Mouse (Mus musculus): ENCODE measurements around the gene Rnaset2b. TPM values are rescaled to one million over a fixed set of nuclear protein-coding genes. Genes with fewer than 3 reads are reported as not detected.
"Not testable (repeated sequence)": the region's sequence is repeated elsewhere in the genome, so short reads cannot be mapped to it uniquely, and the experiment has no call there.

The Rnaset2b gene
- polyA plus RNA-seq, 2 experiments, result 137 to 169 TPM

DNA sequence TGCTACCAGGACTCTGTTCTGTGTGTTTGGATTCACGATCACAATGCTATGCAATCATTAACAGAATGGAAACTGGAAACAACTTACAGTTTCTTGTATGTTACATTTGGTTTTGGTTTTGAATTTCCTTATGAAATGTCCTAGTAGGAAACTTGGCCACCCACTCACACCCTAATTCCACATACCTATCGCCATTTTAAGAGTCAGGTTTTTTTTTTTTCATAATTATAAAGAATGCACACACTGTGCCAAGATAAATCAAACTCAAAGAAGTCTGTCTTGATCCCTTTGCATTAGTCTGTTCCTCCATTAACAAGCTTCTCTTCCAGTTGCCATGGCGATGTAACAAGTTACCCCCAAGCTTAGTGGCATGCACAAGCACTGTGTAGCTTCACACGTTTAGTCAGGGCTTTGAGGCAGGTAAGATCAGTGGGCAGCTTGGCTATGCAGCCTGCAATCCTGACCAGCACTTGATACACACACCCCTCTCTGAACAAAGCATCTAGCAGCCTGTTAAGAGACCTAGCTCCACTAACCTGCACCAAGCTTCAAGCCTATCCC lies 2.5 kb downstream of the Rnaset2b start:
- H3K4me2 ChIP-seq (replicated peaks; ENCODE audit: low read depth, low read length, severe bottlenecking), result not testable (repeated sequence)
- 43% methylated on average over 4 of the region's 4 CpGs for WGBS

DNA sequence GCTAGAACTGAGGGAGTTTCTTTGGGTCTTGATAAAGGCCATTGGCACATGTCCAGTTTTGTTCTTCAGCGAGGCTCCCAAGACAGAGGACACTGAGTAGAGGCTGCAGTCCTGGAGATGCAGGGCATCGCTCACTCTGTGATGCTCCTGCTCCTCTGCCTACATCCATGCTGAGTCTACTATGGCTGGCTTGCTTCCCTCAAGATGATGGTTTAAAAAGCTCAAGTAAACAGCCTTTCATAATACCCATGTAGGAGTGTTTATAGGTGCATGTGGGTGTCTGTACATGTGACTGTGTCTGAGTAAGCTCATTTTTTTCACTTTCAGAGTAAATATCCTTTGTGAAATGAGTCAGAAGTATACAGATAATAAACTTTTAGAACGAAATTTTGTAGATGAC lies 4.6 kb downstream of the Rnaset2b start:
- WGBS, result 55% methylated on average over 2 of the region's 3 CpGs
- not testable (repeated sequence) for H3K9ac ChIP-seq (ENCODE audit: low read depth, low read length, severe bottlenecking)

More for the DNA sequence above, 2.5 kb downstream of the Rnaset2b start:
- not testable (repeated sequence) for H3K4me1 ChIP-seq (ENCODE audit: control insufficient read depth, insufficient read depth, low read length); H3K36me3 ChIP-seq (ENCODE audit: control insufficient read depth, insufficient read depth, low read length); ATAC-seq (ENCODE audit: low FRiP score, low read depth); H3K9me3 ChIP-seq (ENCODE audit: control insufficient read depth, low read length); H3K27ac ChIP-seq (replicated peaks; ENCODE audit: low read depth, low read length); H3K4me3 ChIP-seq (replicated peaks; ENCODE audit: low read length); H3K27me3 ChIP-seq (ENCODE audit: control insufficient read depth, insufficient read depth, low read length); H3K9ac ChIP-seq (ENCODE audit: low read depth, low read length, severe bottlenecking)
- peak; percentile 2 for DNase-seq (ENCODE audit: low spot score)

GRCm38 (mm10) chr17:6978287-6979248 lies 8.1 kb downstream of the Rnaset2b start, which contains the start of gene Gm49721:
Gm49721 (plus strand) TSS chr17:6978904.
- not testable (repeated sequence) for H3K9me3 ChIP-seq (ENCODE audit: control insufficient read depth, low read length); H3K27ac ChIP-seq (replicated peaks; ENCODE audit: low read depth, low read length); H3K27me3 ChIP-seq (ENCODE audit: control insufficient read depth, insufficient read depth, low read length); H3K4me1 ChIP-seq (ENCODE audit: control insufficient read depth, insufficient read depth, low read length); DNase-seq (ENCODE audit: low spot score); H3K36me3 ChIP-seq (ENCODE audit: control insufficient read depth, insufficient read depth, low read length)
- 2% methylated on average over 28 of the region's 68 CpGs for WGBS
- H3K9ac ChIP-seq (ENCODE audit: low read depth, low read length, severe bottlenecking), result peak within 1 kb of the TSS; percentile 62
- peak within 1 kb of the TSS; percentile 49 for H3K4me2 ChIP-seq (replicated peaks; ENCODE audit: low read depth, low read length, severe bottlenecking)
- peak within 1 kb of the TSS; percentile 46 for H3K4me3 ChIP-seq (replicated peaks; ENCODE audit: low read length)
- ATAC-seq (ENCODE audit: low FRiP score, low read depth), result peak; percentile 98

More for the DNA sequence above, 4.6 kb downstream of the Rnaset2b start:
- H3K4me3 ChIP-seq (replicated peaks; ENCODE audit: low read length); H3K4me1 ChIP-seq (ENCODE audit: control insufficient read depth, insufficient read depth, low read length); ATAC-seq (ENCODE audit: low FRiP score, low read depth); H3K27ac ChIP-seq (replicated peaks; ENCODE audit: low read depth, low read length); H3K4me2 ChIP-seq (replicated peaks; ENCODE audit: low read depth, low read length, severe bottlenecking); H3K9me3 ChIP-seq (ENCODE audit: control insufficient read depth, low read length); H3K36me3 ChIP-seq (ENCODE audit: control insufficient read depth, insufficient read depth, low read length); DNase-seq (ENCODE audit: low spot score); H3K27me3 ChIP-seq (ENCODE audit: control insufficient read depth, insufficient read depth, low read length): not testable (repeated sequence)

- H3K4me2 ChIP-seq (replicated peaks; ENCODE audit: low read depth, low read length, severe bottlenecking), result peak overlapping the region; percentile 49
- not testable (repeated sequence) for H3K36me3 ChIP-seq (ENCODE audit: control insufficient read depth, insufficient read depth, low read length); H3K4me1 ChIP-seq (ENCODE audit: control insufficient read depth, insufficient read depth, low read length); ATAC-seq (ENCODE audit: low FRiP score, low read depth); H3K27me3 ChIP-seq (ENCODE audit: control insufficient read depth, insufficient read depth, low read length); H3K9me3 ChIP-seq (ENCODE audit: control insufficient read depth, low read length); DNase-seq (ENCODE audit: low spot score); H3K27ac ChIP-seq (replicated peaks; ENCODE audit: low read depth, low read length)
- H3K4me3 ChIP-seq (replicated peaks; ENCODE audit: low read length), result peak overlapping the region; percentile 46
- 11% methylated on average over 4 of the region's 5 CpGs for WGBS
- peak overlapping the region; percentile 62; the same call in 1 of the 2 replicates for H3K9ac ChIP-seq (ENCODE audit: low read depth, low read length, severe bottlenecking)
Observed at GRCm38 (mm10) chr17:6979380-6979779, 8.9 kb downstream of the Rnaset2b start.

GRCm38 (mm10) chr17:6980144-6980543 lies 9.7 kb downstream of the Rnaset2b start:
- WGBS, result 80% methylated on average over 5 of the region's 8 CpGs
- not testable (repeated sequence) for H3K4me2 ChIP-seq (replicated peaks; ENCODE audit: low read depth, low read length, severe bottlenecking); H3K9ac ChIP-seq (ENCODE audit: low read depth, low read length, severe bottlenecking); ATAC-seq (ENCODE audit: low FRiP score, low read depth); DNase-seq (ENCODE audit: low spot score); H3K27me3 ChIP-seq (ENCODE audit: control insufficient read depth, insufficient read depth, low read length); H3K4me3 ChIP-seq (replicated peaks; ENCODE audit: low read length); H3K9me3 ChIP-seq (ENCODE audit: control insufficient read depth, low read length); H3K36me3 ChIP-seq (ENCODE audit: control insufficient read depth, insufficient read depth, low read length); H3K4me1 ChIP-seq (ENCODE audit: control insufficient read depth, insufficient read depth, low read length); H3K27ac ChIP-seq (replicated peaks; ENCODE audit: low read depth, low read length)

DNA sequence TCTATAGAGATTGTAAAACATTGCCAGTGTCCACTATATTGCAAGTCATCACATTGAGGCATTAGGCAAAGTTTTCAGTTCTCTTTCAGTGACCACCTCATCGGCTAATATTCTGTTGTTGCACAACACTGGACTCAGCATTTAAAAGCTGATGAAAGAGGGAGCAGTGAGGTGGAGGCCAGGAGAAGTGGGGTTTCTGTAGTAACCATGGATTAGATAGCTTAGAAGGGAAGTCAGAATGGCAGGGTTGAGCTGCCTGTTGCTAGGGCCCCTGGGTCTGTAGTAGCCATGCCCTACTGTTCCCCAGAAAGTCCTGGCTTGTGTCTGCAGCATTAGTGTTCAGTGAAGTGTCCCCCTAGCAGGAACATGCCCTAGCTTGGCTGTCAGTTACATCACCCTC lies 15.7 kb downstream of the Rnaset2b start:
- not testable (repeated sequence) for H3K4me2 ChIP-seq (replicated peaks; ENCODE audit: low read depth, low read length, severe bottlenecking); H3K4me1 ChIP-seq (ENCODE audit: control insufficient read depth, insufficient read depth, low read length); H3K27ac ChIP-seq (replicated peaks; ENCODE audit: low read depth, low read length); H3K4me3 ChIP-seq (replicated peaks; ENCODE audit: low read length); ATAC-seq (ENCODE audit: low FRiP score, low read depth); H3K27me3 ChIP-seq (ENCODE audit: control insufficient read depth, insufficient read depth, low read length); DNase-seq (ENCODE audit: low spot score); H3K9ac ChIP-seq (ENCODE audit: low read depth, low read length, severe bottlenecking); H3K36me3 ChIP-seq (ENCODE audit: control insufficient read depth, insufficient read depth, low read length); H3K9me3 ChIP-seq (ENCODE audit: control insufficient read depth, low read length)
- 92% methylated on average over 1 of the region's 1 CpGs for WGBS

- WGBS, result no CpG with 5 or more reads among the region's 6 CpGs
- not testable (repeated sequence) for H3K4me3 ChIP-seq (replicated peaks; ENCODE audit: low read length); H3K4me1 ChIP-seq (ENCODE audit: control insufficient read depth, insufficient read depth, low read length); H3K9ac ChIP-seq (ENCODE audit: low read depth, low read length, severe bottlenecking); H3K27ac ChIP-seq (replicated peaks; ENCODE audit: low read depth, low read length); H3K9me3 ChIP-seq (ENCODE audit: control insufficient read depth, low read length); H3K27me3 ChIP-seq (ENCODE audit: control insufficient read depth, insufficient read depth, low read length); H3K4me2 ChIP-seq (replicated peaks; ENCODE audit: low read depth, low read length, severe bottlenecking); H3K36me3 ChIP-seq (ENCODE audit: control insufficient read depth, insufficient read depth, low read length); ATAC-seq (ENCODE audit: low FRiP score, low read depth); DNase-seq (ENCODE audit: low spot score)
Observed at GRCm38 (mm10) chr17:6995504-6995903, 25.1 kb downstream of the Rnaset2b start.

DNA sequence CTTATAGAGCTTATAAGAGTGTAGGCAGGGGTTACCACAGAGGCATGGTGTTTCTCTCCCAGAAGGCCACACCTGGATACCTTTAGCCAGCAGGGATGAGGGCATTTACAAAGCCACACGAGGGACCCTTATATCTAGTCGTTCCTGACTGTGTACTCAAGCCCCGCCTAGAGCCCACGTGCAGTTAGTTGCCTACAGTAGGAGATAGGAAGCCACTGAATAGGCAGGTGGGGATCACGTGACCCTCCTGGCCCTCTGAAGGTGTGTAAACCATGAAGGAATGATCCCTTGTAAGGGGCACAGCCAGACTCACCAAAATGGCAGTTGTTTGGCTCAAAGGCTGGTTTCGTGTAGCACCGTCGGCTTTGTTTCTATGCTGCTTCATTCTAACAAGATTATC lies 26.4 kb downstream of the Rnaset2b start:
- not testable (repeated sequence) for H3K27me3 ChIP-seq (ENCODE audit: control insufficient read depth, insufficient read depth, low read length); H3K9me3 ChIP-seq (ENCODE audit: control insufficient read depth, low read length); H3K36me3 ChIP-seq (ENCODE audit: control insufficient read depth, insufficient read depth, low read length); H3K9ac ChIP-seq (ENCODE audit: low read depth, low read length, severe bottlenecking); H3K27ac ChIP-seq (replicated peaks; ENCODE audit: low read depth, low read length); H3K4me2 ChIP-seq (replicated peaks; ENCODE audit: low read depth, low read length, severe bottlenecking); H3K4me1 ChIP-seq (ENCODE audit: control insufficient read depth, insufficient read depth, low read length); DNase-seq (ENCODE audit: low spot score); ATAC-seq (ENCODE audit: low FRiP score, low read depth); H3K4me3 ChIP-seq (replicated peaks; ENCODE audit: low read length)
- 86% methylated on average over 8 of the region's 8 CpGs for WGBS

All from limb, embryonic 14.5 days (tissue).